Mouse (Mus musculus): ENCODE data around the gene Slc44a1.

DNA sequence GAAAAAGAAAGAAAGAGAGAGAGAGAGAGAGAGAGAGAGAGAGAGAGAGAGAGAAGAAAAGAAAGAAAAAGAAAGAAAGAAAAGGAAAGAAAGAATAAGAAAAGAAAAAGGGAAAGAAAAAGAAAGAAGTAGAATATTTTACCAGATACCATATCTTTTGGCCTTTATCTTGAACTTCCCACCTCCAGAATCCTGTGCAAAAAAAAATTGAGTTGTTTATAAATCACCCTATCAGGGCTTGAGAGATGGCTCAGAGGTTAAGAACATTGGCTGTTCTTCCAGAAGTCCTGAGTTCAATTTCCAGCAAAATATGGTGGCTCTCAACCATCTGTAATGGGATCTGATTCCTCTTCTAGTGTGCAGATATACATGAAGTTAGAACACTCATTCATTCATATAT is 33.3 kb upstream of the Slc44a1 start:
- no peak for TF ChIP-seq GATA1 (IDR thresholded peaks at IDR 0.05; ENCODE audit: low read length)
- no peak for TF ChIP-seq TAL1 (IDR thresholded peaks at IDR 0.05; ENCODE audit: low read length)
